Mouse (Mus musculus) liver, embryonic 15.5 days (tissue): Measurements from ENCODE around the gene Scly. TPM values are rescaled to one million over a fixed set of nuclear protein-coding genes. Genes with fewer than 3 reads are reported as not detected.

Experiments
- ATAC-seq: fragments of 200-750 bp; cut with Nextera tagmentation; 2 replicates; pipeline ENCODE4 v1.8.0; 2017; ENCODE audit warnings: moderate number of reproducible peaks, mild to moderate bottlenecking, moderate library complexity; ENCODE audit not compliant: insufficient read depth
- H3K27ac ChIP-seq: fragments of 300-500 bp; sonication (generic); replicated peaks from 2 replicates; pipeline ENCODE4 v1.5.1; 2015; ENCODE audit warnings: mild to moderate bottlenecking, inconsistent platforms
- H3K27me3 ChIP-seq: fragments of 300-500 bp; sonication (generic); 2 replicates; pipeline ENCODE4 v1.6.1; 2015; ENCODE audit warnings: mild to moderate bottlenecking, inconsistent platforms
- H3K36me3 ChIP-seq: fragments of 300-500 bp; sonication (generic); replicated peaks from 2 replicates; pipeline ENCODE4 v1.6.1; 2015; ENCODE audit warnings: moderate library complexity, mild to moderate bottlenecking, inconsistent platforms
- H3K4me1 ChIP-seq: fragments of 300-500 bp; sonication (generic); replicated peaks from 2 replicates; pipeline ENCODE4 v1.6.1; 2015; ENCODE audit warnings: inconsistent platforms
- H3K4me2 ChIP-seq: fragments of 300-500 bp; sonication (generic); 2 replicates; pipeline ENCODE4 v1.6.1; 2015; ENCODE audit warnings: moderate library complexity, mild to moderate bottlenecking, inconsistent platforms
- H3K4me3 ChIP-seq: fragments of 300-500 bp; sonication (generic); replicated peaks from 2 replicates; pipeline ENCODE4 v1.5.1; 2015; ENCODE audit warnings: mild to moderate bottlenecking, inconsistent platforms
- H3K9ac ChIP-seq: fragments of 300-500 bp; sonication (generic); 2 replicates; pipeline ENCODE4 v1.6.1; 2015; ENCODE audit warnings: moderate library complexity, mild to moderate bottlenecking, inconsistent platforms
- H3K9me3 ChIP-seq: fragments of 300-500 bp; sonication (generic); replicated peaks from 2 replicates; pipeline ENCODE4 v1.6.1; 2016; ENCODE audit warnings: inconsistent platforms
- WGBS: fragments of 180-500 bp; shearing (Covaris S2); methylation state at CpG from one replicate; pipeline ENCODE4 v1.1.7; 2015; ENCODE audit warnings: mixed read lengths; ENCODE audit not compliant: insufficient replicate concordance; 5-methylcytosine and 5-hydroxymethylcytosine counted together
- polyA plus RNA-seq: library from polyadenylated mRNA; unstranded; fragments of >200 nt; fragmentation: Nextera tagmentation; extraction: Ambion mirVana; gene quantifications from 2 replicates; pipeline ENCODE4 v1.2.1, GENCODE M21; 2015

Scly gene
- polyA plus RNA-seq, 1 experiment from 2014 or later: 27.5 TPM

GRCm38 (mm10) chr1:91333582-91333981 is 35.4 kb downstream of the Scly start:
- H3K9ac ChIP-seq: no peak overlapping the region
- H3K27me3 ChIP-seq: no peaks in the 10 kb centered on the region
- no peak overlapping the region for H3K27ac ChIP-seq
- no peak for ATAC-seq
- no peaks in the 10 kb centered on the region for H3K4me1 ChIP-seq
- H3K4me3 ChIP-seq: no peak overlapping the region
- no peaks in the 10 kb centered on the region for H3K9me3 ChIP-seq
- no peaks in the 10 kb centered on the region for H3K36me3 ChIP-seq
- H3K4me2 ChIP-seq: no peak overlapping the region

- Histone ChIP-seq H3K4me2 (no peak overlapping the region), H3K4me3 (no peak overlapping the region), H3K27ac (no peak overlapping the region), H3K4me1 (no peaks in the 10 kb centered on the region), H3K9me3 (no peaks in the 10 kb centered on the region), H3K9ac (no peak overlapping the region), H3K36me3 (no peaks in the 10 kb centered on the region), H3K27me3 (0 out of 2 replicates have a peak, but pooled peaks cover 6% of the 10 kb centered on the region)
- ATAC-seq: no peak
- WGBS: 56% methylated on average over 7 of the region's 7 CpGs
These were observed 39.2 kb downstream of the Scly start for GRCm38 (mm10) chr1:91337355-91337754.

- H3K4me1 ChIP-seq: peaks cover 7% of the 10 kb centered on the region
- H3K4me3 ChIP-seq: no peak overlapping the region
- no peak overlapping the region for H3K27ac ChIP-seq
- WGBS: 63% methylated on average over 3 of the region's 3 CpGs
- H3K9me3 ChIP-seq: no peaks in the 10 kb centered on the region
- no peaks in the 10 kb centered on the region for H3K36me3 ChIP-seq
- peaks cover 55% of the 10 kb centered on the region for H3K27me3 ChIP-seq
- H3K4me2 ChIP-seq: no peak overlapping the region
- ATAC-seq: no peak
- H3K9ac ChIP-seq: no peak overlapping the region
These were observed 45.9 kb downstream of the Scly start for GRCm38 (mm10) chr1:91344001-91344400.

GRCm38 (mm10) chr1:91344921-91345685 is 47.0 kb downstream of the Scly start:
- H3K4me2 ChIP-seq: no peak overlapping the region; the same call in 1 of the 2 replicates
- WGBS: 4% methylated on average over 68 of the region's 68 CpGs
- no peak overlapping the region for H3K4me3 ChIP-seq
- no peak for ATAC-seq
- no peaks in the 10 kb centered on the region for H3K36me3 ChIP-seq
- no peak overlapping the region for H3K27ac ChIP-seq
- H3K27me3 ChIP-seq: peaks cover 55% of the 10 kb centered on the region
- H3K4me1 ChIP-seq: peaks cover 7% of the 10 kb centered on the region
- H3K9ac ChIP-seq: no peak overlapping the region
- no peaks in the 10 kb centered on the region for H3K9me3 ChIP-seq

GRCm38 (mm10) chr1:91346892-91347291 is 48.8 kb downstream of the Scly start:
- Histone ChIP-seq H3K4me2 (no peak overlapping the region), H3K4me1 (peaks cover 7% of the 10 kb centered on the region), H3K27ac (no peak overlapping the region), H3K27me3 (peaks cover 49% of the 10 kb centered on the region), H3K9me3 (no peaks in the 10 kb centered on the region), H3K9ac (no peak overlapping the region), H3K4me3 (no peak overlapping the region), H3K36me3 (no peaks in the 10 kb centered on the region)
- WGBS: 30% methylated on average over 3 of the region's 3 CpGs
- ATAC-seq: no peak; the same call in 1 of the 2 replicates

- no peaks in the 10 kb centered on the region for H3K36me3 ChIP-seq
- H3K9ac ChIP-seq: no peak within 1 kb of the TSS
- H3K27ac ChIP-seq: no peak within 1 kb of the TSS
- no peaks in the 10 kb centered on the region for H3K9me3 ChIP-seq
- no peak within 1 kb of the TSS for H3K4me2 ChIP-seq
- 45% methylated on average over 4 of the region's 4 CpGs for WGBS
- no peaks in the 10 kb centered on the region for H3K4me1 ChIP-seq
- H3K27me3 ChIP-seq: peaks cover 18% of the 10 kb centered on the region
- ATAC-seq: no peak
- no peak within 1 kb of the TSS for H3K4me3 ChIP-seq
These were observed 52.7 kb downstream of the Scly start, which contains the start of gene Klhl30 for GRCm38 (mm10) chr1:91350841-91351240. TSS of gene Klhl30 (plus strand) at chr1:91351016.

GRCm38 (mm10) chr1:91351249-91351648 is 53.1 kb downstream of the Scly start:
- Histone ChIP-seq H3K4me2 (no peak overlapping the region), H3K36me3 (no peaks in the 10 kb centered on the region), H3K27me3 (peaks cover 14% of the 10 kb centered on the region), H3K9me3 (no peaks in the 10 kb centered on the region), H3K9ac (no peak overlapping the region), H3K4me1 (no peaks in the 10 kb centered on the region), H3K4me3 (no peak overlapping the region), H3K27ac (no peak overlapping the region)
- 59% methylated on average over 3 of the region's 3 CpGs for WGBS
- no peak for ATAC-seq

GRCm38 (mm10) chr1:91352277-91352676 is 54.1 kb downstream of the Scly start:
- no peak overlapping the region for H3K9ac ChIP-seq
- 60% methylated on average over 2 of the region's 2 CpGs for WGBS
- H3K4me2 ChIP-seq: no peak overlapping the region
- ATAC-seq: no peak
- H3K4me3 ChIP-seq: no peak overlapping the region
- no peaks in the 10 kb centered on the region for H3K36me3 ChIP-seq
- peaks cover 4% of the 10 kb centered on the region; the same call in 1 of the 2 replicates for H3K27me3 ChIP-seq
- H3K27ac ChIP-seq: no peak overlapping the region
- H3K4me1 ChIP-seq: no peaks in the 10 kb centered on the region
- H3K9me3 ChIP-seq: no peaks in the 10 kb centered on the region

- no peaks in the 10 kb centered on the region for H3K27me3 ChIP-seq
- WGBS: 63% methylated on average over 11 of the region's 11 CpGs
- H3K36me3 ChIP-seq: no peaks in the 10 kb centered on the region
- H3K4me1 ChIP-seq: no peaks in the 10 kb centered on the region
- no peak overlapping the region for H3K4me3 ChIP-seq
- no peak overlapping the region for H3K27ac ChIP-seq
- no peaks in the 10 kb centered on the region for H3K9me3 ChIP-seq
- no peak for ATAC-seq
- H3K9ac ChIP-seq: no peak overlapping the region
- H3K4me2 ChIP-seq: no peak overlapping the region
These were observed 58.0 kb downstream of the Scly start for GRCm38 (mm10) chr1:91356105-91356504.

- H3K36me3 ChIP-seq: no peaks in the 10 kb centered on the region
- H3K27ac ChIP-seq: no peak overlapping the region
- no peak overlapping the region for H3K4me3 ChIP-seq
- H3K27me3 ChIP-seq: 0 out of 2 replicates have a peak, but pooled peaks cover 4% of the 10 kb centered on the region
- H3K9me3 ChIP-seq: no peaks in the 10 kb centered on the region
- no peak overlapping the region for H3K9ac ChIP-seq
- no peak overlapping the region for H3K4me2 ChIP-seq
- no peak for ATAC-seq
- WGBS: 56% methylated on average over 5 of the region's 5 CpGs
- H3K4me1 ChIP-seq: peaks cover 15% of the 10 kb centered on the region
These were observed 64.0 kb downstream of the Scly start for GRCm38 (mm10) chr1:91362113-91362512.

- ATAC-seq: no peak
- 82% methylated on average over 16 of the region's 16 CpGs for WGBS
- no peak overlapping the region for H3K4me3 ChIP-seq
- H3K4me1 ChIP-seq: peaks cover 23% of the 10 kb centered on the region
- no peak overlapping the region for H3K4me2 ChIP-seq
- H3K27me3 ChIP-seq: 0 out of 2 replicates have a peak, but pooled peaks cover 4% of the 10 kb centered on the region
- H3K27ac ChIP-seq: no peak overlapping the region
- no peaks in the 10 kb centered on the region for H3K9me3 ChIP-seq
- H3K9ac ChIP-seq: no peak overlapping the region
- peaks cover 7% of the 10 kb centered on the region for H3K36me3 ChIP-seq
These were observed 66.9 kb downstream of the Scly start for GRCm38 (mm10) chr1:91364822-91365644.
